Mouse (Mus musculus) midbrain, embryonic 10.5 days (tissue): ENCODE measurements around the gene Cdx4. TPM values are rescaled to one million over a fixed set of nuclear protein-coding genes. Genes with fewer than 3 reads are reported as not detected.

Experiments
- DNase-seq: peaks from one replicate; pipeline ENCODE4 v3.0.0-alpha.2; 2017; ENCODE audit warnings: low spot score
- H3K27ac ChIP-seq: fragments of 300-500 bp; sonication (generic); replicated peaks from 2 replicates; pipeline ENCODE4 v1.5.1; 2016; ENCODE audit warnings: mild to moderate bottlenecking
- H3K27me3 ChIP-seq: fragments of 300-500 bp; sonication (generic); 2 replicates; pipeline ENCODE4 v1.6.1; 2016; ENCODE audit warnings: low read depth, mild to moderate bottlenecking; ENCODE audit not compliant: poor library complexity, severe bottlenecking
- H3K36me3 ChIP-seq: fragments of 300-500 bp; sonication (generic); 2 replicates; pipeline ENCODE4 v1.6.1; 2016; ENCODE audit warnings: mild to moderate bottlenecking, moderate library complexity
- H3K4me1 ChIP-seq: fragments of 300-500 bp; sonication (generic); 2 replicates; pipeline ENCODE4 v1.6.1; 2016
- H3K4me3 ChIP-seq: fragments of 300-500 bp; sonication (generic); 2 replicates; pipeline ENCODE4 v1.5.1; 2016; ENCODE audit warnings: mild to moderate bottlenecking, moderate library complexity
- H3K9me3 ChIP-seq: fragments of 300-500 bp; sonication (generic); replicated peaks from 2 replicates; pipeline ENCODE4 v1.6.1; 2016; ENCODE audit warnings: mild to moderate bottlenecking
- WGBS: fragments of 180-500 bp; shearing (Covaris S2); methylation state at CpG from one replicate; pipeline ENCODE4 v1.1.7; 2016; 5-methylcytosine and 5-hydroxymethylcytosine counted together
- polyA plus RNA-seq: library from polyadenylated mRNA; unstranded; fragments of >200 nt; fragmentation: Nextera tagmentation; extraction: Ambion mirVana; gene quantifications from 2 replicates; pipeline ENCODE4 v1.2.1, GENCODE M21; 2016

Gene Cdx4
- polyA plus RNA-seq: not detected in 2 replicates

- no peak for DNase-seq
Observed at GRCm38 (mm10) chrX:103321146-103321545, at the start of gene Cdx4. Gene Cdx4 (plus strand): TSS chrX:103321398.

DNA sequence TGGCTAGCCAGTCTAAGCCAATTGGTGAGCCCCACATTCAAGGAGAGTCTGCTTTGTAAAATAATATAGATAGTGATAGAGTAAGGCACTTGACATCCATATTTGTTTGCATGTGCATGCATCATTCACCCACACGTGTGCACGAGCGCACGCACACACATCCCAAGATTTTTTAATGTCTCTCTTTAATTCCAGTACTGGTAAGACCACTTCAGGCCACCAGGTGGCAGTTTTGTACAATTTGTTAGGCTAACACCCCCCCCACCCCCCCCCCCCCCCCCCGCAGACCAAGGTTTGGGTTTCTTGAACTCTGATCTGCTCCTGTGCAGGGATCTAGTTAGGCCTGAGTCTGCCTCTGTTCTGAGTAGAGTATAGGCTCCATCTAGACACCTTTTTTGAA lies 46.9 kb upstream of the Cdx4 start:
- 86% methylated on average over 4 of the region's 5 CpGs for WGBS
- no peak overlapping the region for H3K4me3 ChIP-seq
- H3K36me3 ChIP-seq: no peaks in the 10 kb centered on the region
- DNase-seq: no peak
- no peak overlapping the region for H3K27ac ChIP-seq
- no peaks in the 10 kb centered on the region for H3K4me1 ChIP-seq
- H3K27me3 ChIP-seq: peaks cover 71% of the 10 kb centered on the region
- no peaks in the 10 kb centered on the region for H3K9me3 ChIP-seq

More at GRCm38 (mm10) chrX:103321146-103321545, at the start of gene Cdx4:
- H3K9me3 ChIP-seq: no peaks in the 10 kb centered on the region
- H3K4me3 ChIP-seq: peak within 1 kb of the TSS; percentile 37
- no peak within 1 kb of the TSS for H3K27ac ChIP-seq
- H3K27me3 ChIP-seq: peaks cover 98% of the 10 kb centered on the region
- peaks cover 7% of the 10 kb centered on the region; the same call in 1 of the 2 replicates for H3K4me1 ChIP-seq
- no peaks in the 10 kb centered on the region for H3K36me3 ChIP-seq
- 21% methylated on average over 13 of the region's 13 CpGs for WGBS

DNA sequence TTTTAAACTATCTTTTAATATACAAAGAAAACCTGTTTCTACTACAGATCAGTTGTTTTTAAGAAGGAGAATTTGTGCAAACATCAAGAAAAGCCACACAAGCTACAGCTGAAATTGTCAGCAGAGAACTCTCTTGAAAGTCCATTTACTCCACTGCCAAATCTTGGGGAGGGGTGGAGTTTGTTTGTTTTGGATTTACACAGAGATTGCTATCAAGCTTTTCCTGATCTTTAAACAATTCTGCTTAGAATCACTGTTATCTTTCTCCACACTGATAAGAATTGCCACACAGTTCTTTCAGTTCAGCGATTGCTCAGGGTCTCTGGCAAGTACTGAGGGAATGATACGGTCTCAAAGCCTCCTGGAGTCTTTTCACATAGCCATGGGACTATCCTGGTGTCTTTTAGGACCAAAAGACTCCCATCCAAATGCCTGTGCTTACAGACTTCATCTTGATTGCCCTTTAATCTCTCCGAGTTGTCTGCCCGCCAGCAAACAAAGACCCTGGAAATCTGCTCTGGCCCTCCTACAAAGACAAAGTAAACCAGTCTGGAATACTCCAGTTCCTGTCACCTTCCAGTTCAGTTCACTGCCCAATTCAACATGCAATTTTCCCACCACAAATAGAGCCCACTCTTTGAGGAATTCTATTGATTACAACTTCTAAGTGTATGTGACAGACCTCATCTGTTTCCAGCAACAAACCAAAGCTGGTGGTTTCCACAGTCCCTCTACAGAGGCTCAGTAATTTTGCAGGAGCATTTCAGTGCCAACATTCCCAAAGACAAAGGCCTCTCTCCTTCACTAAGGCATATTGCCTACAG lies 34.1 kb upstream of the Cdx4 start:
- H3K36me3 ChIP-seq: no peaks in the 10 kb centered on the region
- H3K9me3 ChIP-seq: no peaks in the 10 kb centered on the region
- peaks cover 25% of the 10 kb centered on the region for H3K4me1 ChIP-seq
- 36% methylated on average over 4 of the region's 4 CpGs for WGBS
- H3K27me3 ChIP-seq: peaks cover 100% of the 10 kb centered on the region
- DNase-seq: peak; percentile 12
- H3K27ac ChIP-seq: peak overlapping the region; percentile 68; the same call in 1 of the 2 replicates
- H3K4me3 ChIP-seq: no peak overlapping the region

GRCm38 (mm10) chrX:103287846-103288377 lies 33.3 kb upstream of the Cdx4 start:
- Histone ChIP-seq H3K9me3 (no peaks in the 10 kb centered on the region), H3K27me3 (peaks cover 99% of the 10 kb centered on the region), H3K36me3 (no peaks in the 10 kb centered on the region), H3K4me1 (peaks cover 25% of the 10 kb centered on the region), H3K27ac (peak overlapping the region; percentile 68; the same call in 1 of the 2 replicates), H3K4me3 (no peak overlapping the region)
- WGBS: 44% methylated on average over 10 of the region's 10 CpGs
- no peak for DNase-seq

GRCm38 (mm10) chrX:103288485-103289330 lies 32.5 kb upstream of the Cdx4 start:
- Histone ChIP-seq H3K4me3 (peak overlapping the region; percentile 35), H3K4me1 (peaks cover 25% of the 10 kb centered on the region), H3K27me3 (peaks cover 99% of the 10 kb centered on the region), H3K36me3 (no peaks in the 10 kb centered on the region), H3K9me3 (no peaks in the 10 kb centered on the region), H3K27ac (peak overlapping the region; percentile 68)
- DNase-seq: peak; percentile 60
- 28% methylated on average over 25 of the region's 25 CpGs for WGBS

DNA sequence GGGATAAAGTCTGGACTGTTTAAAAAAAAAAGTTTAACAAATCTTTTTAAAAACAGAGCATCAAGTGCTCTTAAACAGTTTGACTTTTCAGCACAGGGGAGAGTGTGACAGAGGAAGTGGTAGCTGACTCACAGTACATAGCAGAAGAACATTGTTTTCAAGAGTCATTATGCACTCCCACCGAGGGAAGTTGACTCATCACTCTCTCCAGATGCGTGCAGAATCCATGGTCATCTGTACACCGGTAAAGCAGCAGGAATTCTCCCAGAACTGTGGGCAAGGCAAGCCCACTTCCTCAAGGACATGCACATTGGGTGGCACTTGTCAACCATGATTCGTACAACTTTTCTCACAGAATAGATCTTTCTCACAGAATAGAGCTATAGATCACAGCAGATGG lies 22.3 kb upstream of the Cdx4 start:
- WGBS: 72% methylated on average over 4 of the region's 4 CpGs
- DNase-seq: no peak
- peaks cover 100% of the 10 kb centered on the region for H3K27me3 ChIP-seq

GRCm38 (mm10) chrX:103308262-103308661 lies 12.9 kb upstream of the Cdx4 start:
- DNase-seq: no peak
- Histone ChIP-seq H3K27ac (no peak overlapping the region), H3K36me3 (no peaks in the 10 kb centered on the region), H3K27me3 (peaks cover 97% of the 10 kb centered on the region), H3K4me1 (no peaks in the 10 kb centered on the region), H3K4me3 (no peak overlapping the region), H3K9me3 (no peaks in the 10 kb centered on the region)
- 91% methylated on average over 1 of the region's 1 CpGs for WGBS

More for the DNA sequence above, 22.3 kb upstream of the Cdx4 start:
- Histone ChIP-seq H3K36me3 (no peaks in the 10 kb centered on the region), H3K9me3 (no peaks in the 10 kb centered on the region), H3K27ac (no peak overlapping the region), H3K4me3 (no peak overlapping the region), H3K4me1 (no peaks in the 10 kb centered on the region)

- WGBS: 87% methylated on average over 3 of the region's 3 CpGs
- Histone ChIP-seq H3K9me3 (no peaks in the 10 kb centered on the region), H3K27ac (no peak overlapping the region), H3K4me3 (no peak overlapping the region), H3K4me1 (no peaks in the 10 kb centered on the region), H3K27me3 (peaks cover 95% of the 10 kb centered on the region), H3K36me3 (no peaks in the 10 kb centered on the region)
- no peak for DNase-seq
Observed at GRCm38 (mm10) chrX:103311723-103312122, 9.5 kb upstream of the Cdx4 start.

DNA sequence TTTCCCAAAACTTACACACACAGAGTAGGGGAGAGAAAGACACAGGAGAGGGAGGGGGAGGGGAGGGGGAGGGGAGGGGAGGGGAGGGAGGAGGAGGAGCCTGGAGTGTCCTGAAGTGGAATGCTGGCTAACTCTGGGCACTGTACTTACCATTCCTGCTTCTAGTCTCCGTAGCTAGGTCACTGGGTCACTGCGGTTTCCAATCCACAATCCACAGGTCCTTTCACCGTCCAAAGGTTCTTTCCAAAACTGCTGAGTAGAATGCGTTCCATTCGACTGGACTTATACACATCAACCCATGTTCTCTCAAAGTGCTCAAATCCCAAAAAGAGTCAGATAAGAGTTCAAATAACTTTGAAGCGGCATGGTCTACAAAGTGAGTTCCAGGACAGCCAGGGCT lies 7.1 kb upstream of the Cdx4 start:
- Histone ChIP-seq H3K4me3 (no peak overlapping the region), H3K27me3 (peaks cover 95% of the 10 kb centered on the region)
- 80% methylated on average over 6 of the region's 6 CpGs for WGBS

GRCm38 (mm10) chrX:103325900-103326299 lies 4.7 kb downstream of the Cdx4 start:
- WGBS: 80% methylated on average over 3 of the region's 3 CpGs
- peaks cover 7% of the 10 kb centered on the region; the same call in 1 of the 2 replicates for H3K4me1 ChIP-seq
- no peak for DNase-seq
- H3K27ac ChIP-seq: no peak overlapping the region
- no peak overlapping the region for H3K4me3 ChIP-seq
- H3K9me3 ChIP-seq: no peaks in the 10 kb centered on the region
- no peaks in the 10 kb centered on the region for H3K36me3 ChIP-seq
- peaks cover 100% of the 10 kb centered on the region for H3K27me3 ChIP-seq

More for the DNA sequence above, 7.1 kb upstream of the Cdx4 start:
- Histone ChIP-seq H3K36me3 (no peaks in the 10 kb centered on the region), H3K4me1 (no peaks in the 10 kb centered on the region), H3K9me3 (no peaks in the 10 kb centered on the region), H3K27ac (no peak overlapping the region)
- no peak for DNase-seq

DNA sequence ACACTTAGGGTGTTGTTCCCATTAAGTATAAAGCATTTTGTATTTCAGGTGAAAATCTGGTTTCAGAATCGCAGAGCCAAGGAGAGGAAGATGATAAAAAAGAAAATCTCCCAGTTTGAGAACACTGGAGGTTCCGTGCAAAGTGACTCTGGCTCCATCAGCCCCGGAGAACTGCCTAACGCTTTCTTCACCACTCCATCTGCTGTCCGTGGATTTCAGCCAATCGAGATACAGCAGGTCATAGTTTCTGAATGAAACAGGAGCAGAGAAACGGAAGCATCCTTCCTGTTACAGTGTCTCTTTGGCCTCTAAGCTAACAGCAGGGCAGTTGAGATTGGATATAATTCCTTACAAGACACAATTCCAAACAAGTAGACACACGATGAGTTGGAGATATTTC lies 8.2 kb downstream of the Cdx4 start:
- Histone ChIP-seq H3K36me3 (no peaks in the 10 kb centered on the region), H3K4me1 (no peaks in the 10 kb centered on the region), H3K4me3 (no peak overlapping the region), H3K27ac (no peak overlapping the region), H3K9me3 (no peaks in the 10 kb centered on the region), H3K27me3 (peaks cover 100% of the 10 kb centered on the region)
- DNase-seq: no peak
- 70% methylated on average over 8 of the region's 8 CpGs for WGBS

DNA sequence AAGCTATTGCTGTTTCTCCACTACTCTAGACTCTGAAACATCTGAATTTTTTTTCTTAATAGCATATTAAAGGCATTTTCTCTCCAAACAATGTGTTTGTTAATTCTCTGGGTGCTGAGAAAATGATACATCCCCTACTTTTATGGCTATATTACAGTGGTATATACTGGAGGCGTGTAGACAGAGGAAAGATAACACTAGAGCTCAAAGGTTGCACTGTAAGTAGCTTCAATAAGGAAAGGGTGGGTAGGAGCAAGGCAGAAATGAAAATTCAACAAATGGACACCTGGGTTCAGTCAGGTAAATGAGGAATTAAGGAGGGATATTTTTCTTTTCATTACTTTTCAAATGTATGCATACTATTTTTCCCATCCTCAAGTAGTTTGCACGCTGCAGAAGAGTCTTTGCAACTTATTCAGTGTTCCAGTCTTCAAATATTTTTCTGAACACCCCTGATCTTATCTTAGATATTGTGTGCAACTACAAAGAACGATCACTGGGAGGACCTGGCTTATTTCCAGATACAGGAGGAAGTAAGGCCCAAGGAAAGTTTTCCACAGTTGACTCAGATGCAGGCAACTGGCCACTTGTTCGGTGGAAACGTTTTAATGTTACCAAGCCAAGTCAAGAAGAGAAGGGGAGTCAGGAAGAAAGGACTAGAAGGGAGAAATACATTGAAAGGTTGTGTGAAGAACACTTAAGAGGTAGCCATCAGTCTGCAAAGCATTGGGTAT lies 10.1 kb downstream of the Cdx4 start:
- DNase-seq: no peak
- H3K36me3 ChIP-seq: no peaks in the 10 kb centered on the region
- peaks cover 95% of the 10 kb centered on the region for H3K27me3 ChIP-seq
- no peak overlapping the region for H3K4me3 ChIP-seq
- no peaks in the 10 kb centered on the region for H3K9me3 ChIP-seq
- H3K27ac ChIP-seq: no peak overlapping the region
- WGBS: 77% methylated on average over 5 of the region's 5 CpGs
- no peaks in the 10 kb centered on the region for H3K4me1 ChIP-seq
